Mouse (Mus musculus): Measurements from ENCODE around the gene Mterf2. TPM values are rescaled to one million over a fixed set of nuclear protein-coding genes. Genes with fewer than 3 reads are reported as not detected.

The Mterf2 gene
- total and polyA plus RNA-seq, 3 experiments, result 9.7 to 32.0 (median 10.7) TPM

DNA sequence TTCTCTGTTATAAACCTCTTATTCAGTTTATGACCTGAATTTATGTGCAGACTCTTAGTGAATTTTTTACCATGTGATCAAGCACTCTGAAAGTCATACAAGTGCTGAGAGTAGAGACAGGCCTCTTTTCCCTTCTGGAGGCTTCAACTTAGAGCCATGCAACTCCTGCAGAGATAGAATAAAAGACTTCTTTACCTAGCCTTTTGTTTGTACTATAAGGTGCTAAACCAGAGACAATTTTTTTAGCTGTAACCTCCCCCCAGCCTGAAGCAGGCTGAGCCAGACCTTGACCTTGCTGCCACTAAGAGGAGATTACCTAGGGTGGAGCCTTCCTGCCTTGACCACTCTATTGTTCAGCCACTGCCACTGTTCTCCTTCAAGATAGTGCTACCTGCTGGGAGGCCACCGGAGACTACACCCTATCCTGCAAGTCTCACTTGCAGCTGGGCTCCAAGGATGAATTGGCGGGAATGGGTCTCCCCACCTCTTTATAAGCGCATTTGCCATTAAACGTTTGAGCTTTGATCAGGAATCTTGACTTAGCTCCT, 56.1 kb downstream of the Mterf2 start:
- no peak overlapping the region for H3K27ac ChIP-seq (ENCODE audit: insufficient read depth, low read depth)
- dilution Hi-C loops (cut with MboI; ENCODE audit: extremely low pct_ligation_motif_present, extremely low pct_unique_long_range_greater_than_20kb, low sequenced_read_pairs) (no loop called here), in situ Hi-C loops (cut with MboI; ENCODE audit: low pct_ligation_motif_present, low pct_unique_long_range_greater_than_20kb, low sequenced_read_pairs) (no loop called here)
- H3K4me1 ChIP-seq (ENCODE audit: control insufficient read depth in 1 of 2, insufficient read depth in 2 of 2), result no peaks in the 10 kb centered on the region
- H3K4me2 ChIP-seq (ENCODE audit: insufficient read depth, low read depth, poor library complexity, severe bottlenecking), result no peak overlapping the region
- H3K9ac ChIP-seq (ENCODE audit: insufficient read depth, low read depth), result no peak overlapping the region
- H3K4me3 ChIP-seq (replicated peaks in 1 of 3; ENCODE audit: low read depth in 2 of 3, low read length in 2 of 3, poor library complexity in 1 of 3), result no peak overlapping the region
- no peak for TF ChIP-seq CHD1 (IDR thresholded peaks at IDR 0.05; ENCODE audit: low read depth, low read length)
- no peak for TF ChIP-seq PAX5 (IDR thresholded peaks at IDR 0.05; ENCODE audit: low read length)
- TF ChIP-seq MAZ (IDR thresholded peaks at IDR 0.05; ENCODE audit: low read depth, low read length), result no peak
- TF ChIP-seq RCOR1 (conservative IDR thresholded peaks at IDR 0.05; ENCODE audit: low read depth, low read length), result no peak
- TF ChIP-seq NELFE (IDR thresholded peaks at IDR 0.05; ENCODE audit: low read depth, low read length), result no peak
- TF ChIP-seq SMC3 (IDR thresholded peaks at IDR 0.05; ENCODE audit: low read depth, low read length), result no peak
- TF ChIP-seq MXI1 (IDR thresholded peaks at IDR 0.05; ENCODE audit: low read depth, low read length), result no peak
- no peak for TF ChIP-seq MAFK (IDR thresholded peaks at IDR 0.05; ENCODE audit: insufficient replicate concordance, low read length)
- TF ChIP-seq POLR2A (IDR thresholded peaks at IDR 0.05; ENCODE audit: low read depth, low read length), result no peak
- TF ChIP-seq IRF4 (IDR thresholded peaks at IDR 0.05; ENCODE audit: low read depth, low read length), result no peak
- no peak for TF ChIP-seq E2F4 (IDR thresholded peaks at IDR 0.05; ENCODE audit: insufficient replicate concordance, low read depth, low read length)
- no peaks in the 10 kb centered on the region for H3K9me3 ChIP-seq (replicated peaks; ENCODE audit: low read length)
- no peaks in the 10 kb centered on the region for H3K79me2 ChIP-seq (replicated peaks; ENCODE audit: control insufficient read depth, extremely low read depth, insufficient read depth, poor library complexity, severe bottlenecking)
- no peaks in the 10 kb centered on the region for H3K27me3 ChIP-seq (replicated peaks)
- DNase-seq (ENCODE audit: extremely low read depth), result no peak
- H3K36me3 ChIP-seq (replicated peaks in 1 of 2; ENCODE audit: control insufficient read depth in 1 of 2, insufficient read depth in 1 of 2, low read length in 1 of 2), result no peaks in the 10 kb centered on the region

Other genes starting within 250 kb of the Mterf2 start
- gene Ric8b, start 210.4 kb downstream of the Mterf2 start, total RNA-seq (2012; rRNA removed), result 4.8 and 5.7 TPM in 2 replicates
- gene Ric8b, start 210.4 kb downstream of the Mterf2 start, total RNA-seq (2014; rRNA removed), result 6.3 and 6.6 TPM in 2 replicates
- 6.8 and 9.4 TPM in 2 replicates for gene Ric8b, start 210.4 kb downstream of the Mterf2 start, polyA plus RNA-seq (2012; ENCODE audit: insufficient read length, low read depth)
- gene Fhl4, start 25.5 kb downstream of the Mterf2 start, total RNA-seq (2012; rRNA removed), result 0.89 and 0.97 TPM in 2 replicates
- gene Fhl4, start 25.5 kb downstream of the Mterf2 start, total RNA-seq (2014; rRNA removed), result 1.6 and 1.8 TPM in 2 replicates
- 0.85 and 0.87 TPM in 2 replicates for gene Fhl4, start 25.5 kb downstream of the Mterf2 start, polyA plus RNA-seq (2012; ENCODE audit: insufficient read length, low read depth)
- 19.8 and 21.2 TPM in 2 replicates for gene Tmem263, start 25.4 kb downstream of the Mterf2 start, total RNA-seq (2012; rRNA removed)
- 27.9 and 30.6 TPM in 2 replicates for gene Tmem263, start 25.4 kb downstream of the Mterf2 start, total RNA-seq (2014; rRNA removed)
- 12.0 and 13.3 TPM in 2 replicates for gene Tmem263, start 25.4 kb downstream of the Mterf2 start, polyA plus RNA-seq (2012; ENCODE audit: insufficient read length, low read depth)
- 16.3 and 16.5 TPM in 2 replicates for gene Cry1, start 57.0 kb upstream of the Mterf2 start, total RNA-seq (2012; rRNA removed)
- 17.1 and 19.6 TPM in 2 replicates for gene Cry1, start 57.0 kb upstream of the Mterf2 start, total RNA-seq (2014; rRNA removed)
- 19.1 and 19.8 TPM in 2 replicates for gene Cry1, start 57.0 kb upstream of the Mterf2 start, polyA plus RNA-seq (2012; ENCODE audit: insufficient read length, low read depth)

Measured in CH12.LX (cell line).